Mouse (Mus musculus) embryonic stem cell, embryonic (primary cell): ENCODE data around the gene Polr3h.

ENCODE experiments used
- CTCF ChIA-PET, 4 experiments: fragments of 300-600 bp in 2 of 4; fragments of 350-600 bp in 2 of 4; sonication (Branson Sonifier 250); formaldehyde crosslinking; loops; one replicate each; lab custom pipeline; 2022; ENCODE audit warnings: inconsistent platforms in 2 of 4; lab: Charles Lee
- POLR2A ChIA-PET, 4 experiments: fragments of 300-600 bp in 2 of 4; fragments of 350-600 bp in 2 of 4; sonication (Branson Sonifier 250); formaldehyde crosslinking; loops; one replicate each; lab custom pipeline; 2022; ENCODE audit warnings: antibody characterized with exemption in 4 of 4, inconsistent platforms in 1 of 4; lab: Charles Lee

Gene Polr3h

DNA sequence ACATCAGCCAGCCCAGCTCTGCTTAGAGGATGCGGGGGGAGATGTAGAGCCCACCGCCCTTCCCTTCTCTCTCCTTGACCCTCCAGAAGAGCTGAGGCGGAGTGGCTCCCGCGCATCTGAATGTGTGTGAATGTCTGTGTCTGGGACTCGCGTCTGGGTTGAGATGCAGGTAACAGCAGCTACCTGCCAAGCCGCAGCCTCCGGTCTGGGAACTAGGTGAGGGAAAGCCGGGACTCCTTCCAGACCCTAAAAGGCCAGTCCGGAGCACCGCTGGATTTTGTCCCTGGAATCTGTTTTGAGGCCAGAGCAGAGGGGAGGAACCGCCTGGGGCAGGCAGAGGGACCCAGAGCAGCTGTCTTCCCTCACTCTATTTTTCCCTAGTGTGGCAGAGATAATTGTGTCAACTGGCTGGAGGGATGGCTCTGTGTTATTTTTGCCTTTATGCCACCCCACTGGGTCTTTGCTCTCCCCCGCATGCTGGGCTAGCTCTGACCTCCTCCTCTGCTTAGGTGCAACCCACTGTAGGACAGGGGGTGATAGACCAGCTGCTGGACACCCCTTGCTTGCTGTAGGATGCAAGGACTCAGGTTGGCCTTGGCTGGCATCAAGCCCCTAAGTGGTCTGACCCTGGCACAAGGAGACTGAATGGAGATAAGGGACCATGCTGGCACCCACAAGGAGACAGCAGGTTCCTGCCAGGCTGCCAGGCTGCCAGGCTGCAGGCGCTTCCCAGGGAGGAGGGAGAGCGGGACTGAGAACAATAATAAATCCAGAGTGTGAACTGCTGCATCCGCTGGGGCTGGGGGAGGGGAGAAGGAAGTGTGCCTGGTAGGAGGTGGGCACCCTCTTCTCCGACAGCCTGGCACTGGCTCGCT, 11.3 kb upstream of the Polr3h start:
- CTCF ChIA-PET: interaction anchor here (0.6 to 3.3 kb wide), 39 partner anchors 9 to 489 kb away, joined by 3 to 16 read pairs (median 4); partner anchors contain the start of genes Polr3h (in 2 of the 4) and Pmm1 (in 1 of the 4)

DNA sequence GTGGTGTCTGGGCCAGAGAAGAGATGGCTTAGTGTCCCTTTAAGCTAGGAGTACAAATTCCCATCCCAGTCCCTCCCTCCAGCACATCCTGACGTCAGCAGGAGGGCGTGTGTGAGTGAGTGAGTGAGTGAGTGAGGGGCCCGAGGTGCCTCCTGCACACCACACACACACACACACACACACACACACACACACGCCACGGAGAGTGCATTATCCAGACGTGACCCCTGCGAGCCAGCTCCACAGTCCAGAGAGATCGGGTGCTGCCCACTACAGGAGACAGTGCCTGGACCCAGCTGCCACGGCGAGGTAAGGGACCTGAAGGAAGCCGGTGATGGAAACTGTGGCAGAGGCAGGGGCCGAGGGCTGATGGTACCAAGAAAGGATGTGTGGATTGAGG, 10.6 kb upstream of the Polr3h start, which contains the start of gene Csdc2:
Gene Csdc2, plus strand, starts transcription at position 81 of the 400 bp plus-strand sequence.
- ChIA-PET CTCF (interaction anchor here (0.6 to 3.3 kb wide), 27 partner anchors 9 to 488 kb away, joined by 3 to 16 read pairs (median 4); partner anchors contain the start of genes Polr3h (in 2 of the 4), Pmm1 (in 1 of the 4), Rangap1 (in 1 of the 4) and Zc3h7b (in 1 of the 4)), POLR2A (interaction anchor here (0.6 to 4.9 kb wide), 47 partner anchors 9 to 1219 kb away, joined by 3 to 41 read pairs (median 4); partner anchors contain the start of genes Polr3h (in 3 of the 4), Pmm1 (in 2 of the 4), Ep300 (in 1 of the 4) and Srebf2 (in 1 of the 4))

More for the DNA sequence above, 11.3 kb upstream of the Polr3h start:
- POLR2A ChIA-PET: interaction anchor here (0.5 to 4.9 kb wide), 45 partner anchors 9 to 309 kb away, joined by 3 to 41 read pairs (median 4); partner anchors contain the start of genes Polr3h (in 3 of the 4), Pmm1 (in 2 of the 4), Srebf2 (in 1 of the 4) and Tef (in 1 of the 4)

DNA sequence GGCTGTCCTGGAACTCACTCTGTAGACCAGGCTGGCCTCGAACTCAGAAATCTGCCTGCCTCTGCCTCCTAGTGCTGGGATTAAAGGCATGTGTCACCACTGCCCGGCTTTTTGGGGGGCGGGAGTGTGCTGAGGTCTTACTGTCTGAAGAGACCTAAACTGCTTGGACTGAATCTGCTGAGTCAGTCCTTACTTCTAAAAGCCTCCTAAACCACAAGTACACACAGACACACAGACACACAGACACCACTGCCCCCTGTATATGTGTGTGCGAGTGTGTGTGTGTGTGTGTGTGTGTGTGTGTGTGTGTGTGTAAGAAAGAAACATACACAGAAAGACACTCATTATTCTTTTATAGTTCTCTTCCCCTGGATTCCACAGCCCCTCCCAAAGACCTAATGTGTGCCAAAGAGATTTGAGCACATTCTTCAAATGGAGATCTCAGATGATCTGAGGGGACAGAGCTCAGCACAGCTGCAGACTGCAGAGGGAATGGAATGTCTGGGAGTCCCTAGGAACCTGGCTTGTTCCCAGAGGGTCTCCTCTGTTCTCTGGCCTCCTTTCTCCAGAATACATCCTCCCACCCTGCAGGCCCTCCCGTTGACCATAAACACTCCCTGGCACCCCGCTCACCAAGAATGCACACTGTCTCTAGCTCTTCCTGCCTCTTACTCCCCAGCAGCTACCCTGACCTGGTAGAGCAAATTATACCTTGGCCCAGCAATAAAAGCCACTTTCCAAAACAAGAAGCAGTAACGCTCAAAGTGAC, 10.0 kb upstream of the Polr3h start:
- ChIA-PET CTCF (interaction anchor here in 3 of 4 experiments (0.7 to 3.3 kb wide), 21 partner anchors 10 to 244 kb away, joined by 3 to 16 read pairs (median 4); partner anchors contain the start of genes Polr3h (in 2 of the 3), Pmm1 (in 1 of the 3), Rangap1 (in 1 of the 3) and Zc3h7b (in 1 of the 3)), POLR2A (interaction anchor here (0.6 to 4.9 kb wide), 41 partner anchors 9 to 1220 kb away, joined by 3 to 41 read pairs (median 4); partner anchors contain the start of genes Polr3h (in 3 of the 4), Pmm1 (in 2 of the 4), Ep300 (in 1 of the 4) and Srebf2 (in 1 of the 4))

DNA sequence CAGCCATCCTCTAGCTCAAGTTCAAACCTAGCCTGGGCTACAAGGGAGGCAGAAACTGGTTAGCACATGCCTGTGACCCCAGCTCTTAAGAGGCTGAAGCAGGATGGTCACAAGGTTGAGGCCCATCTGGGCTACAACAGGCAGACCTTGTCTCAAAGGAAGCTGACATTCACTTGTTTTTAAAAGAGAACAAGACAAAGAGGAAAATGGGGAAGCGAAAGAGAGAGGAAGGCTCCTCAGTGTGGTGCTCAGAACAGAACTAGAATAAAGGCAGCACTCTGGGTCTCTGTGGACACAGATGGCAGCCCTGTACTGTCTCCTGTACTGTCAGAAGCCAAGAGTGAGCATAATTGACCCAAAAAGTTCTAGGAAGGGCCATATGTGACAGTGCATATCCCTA, 7.9 kb upstream of the Polr3h start:
- CTCF ChIA-PET: no interaction called here

DNA sequence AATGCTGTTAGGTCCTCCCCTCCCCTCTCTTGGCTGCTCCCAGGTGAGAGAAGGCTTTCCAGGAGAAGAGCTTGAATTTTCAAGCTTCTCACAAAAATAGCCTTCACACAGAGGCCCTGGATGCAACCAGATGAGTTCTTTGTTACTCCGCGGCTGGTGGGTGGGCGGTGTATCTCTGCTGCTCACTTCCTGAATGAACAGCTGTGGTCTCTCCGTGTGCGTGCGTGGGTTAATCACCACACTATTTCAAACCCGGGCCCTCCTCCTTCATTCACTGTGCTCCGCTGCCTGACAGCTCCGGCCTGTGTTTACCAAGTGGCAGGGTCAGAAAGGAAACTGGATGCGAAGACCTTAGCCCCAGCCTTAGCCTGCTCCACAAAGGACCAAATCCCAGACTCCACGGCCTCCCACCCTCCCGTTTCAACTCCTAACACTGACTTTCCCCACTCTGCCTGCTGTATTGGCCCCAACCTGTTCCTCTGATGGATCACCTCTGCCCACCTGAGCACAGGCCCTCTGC, 7.0 kb upstream of the Polr3h start:
- CTCF ChIA-PET: interaction anchor here in 2 of 4 experiments (1.0 kb wide), 2 partner anchors 28 to 102 kb away, joined by 3 read pairs; no protein-coding TSS in a partner anchor
- POLR2A ChIA-PET: interaction anchor here in 2 of 4 experiments (0.7 to 1.8 kb wide), 12 partner anchors 9 to 123 kb away, joined by 3 to 6 read pairs (median 3); no protein-coding TSS in a partner anchor

More for the DNA sequence above, 7.9 kb upstream of the Polr3h start:
- POLR2A ChIA-PET: interaction anchor here in 1 of 4 experiments (1.1 to 1.8 kb wide), 5 partner anchors 10 to 62 kb away, joined by 3 to 6 read pairs (median 3); no protein-coding TSS in a partner anchor

DNA sequence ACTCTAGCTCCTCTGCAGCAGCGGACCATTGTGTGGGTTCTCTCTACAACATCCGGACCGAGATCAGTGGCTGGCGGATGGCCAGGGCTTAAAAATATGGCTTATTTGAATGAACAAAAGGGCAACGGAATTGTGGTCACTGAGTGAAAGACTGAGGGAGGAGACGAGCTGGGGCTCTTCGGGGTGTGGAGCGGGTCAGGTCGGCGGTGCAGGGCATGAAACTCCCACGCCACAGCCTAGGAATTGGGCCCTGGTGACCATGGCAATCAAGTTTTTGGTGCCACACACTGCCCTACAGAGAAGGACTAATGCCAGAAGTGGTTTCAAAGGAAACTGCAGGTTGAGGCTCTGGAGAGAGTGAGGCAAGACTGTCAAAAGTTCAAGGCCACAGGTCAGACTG, 2.2 kb upstream of the Polr3h start:
- ChIA-PET POLR2A (interaction anchor here in 2 of 4 experiments (0.6 to 1.1 kb wide), 5 partner anchors 10 to 116 kb away, joined by 3 to 5 read pairs (median 4); partner anchors contain the start of gene Pmm1 (in 1 of the 2)), CTCF (interaction anchor here in 2 of 4 experiments (0.6 to 3.2 kb wide), 2 partner anchors 32 to 88 kb away, joined by 3 to 13 read pairs; partner anchors contain the start of gene Pmm1 (in 1 of the 2))

DNA sequence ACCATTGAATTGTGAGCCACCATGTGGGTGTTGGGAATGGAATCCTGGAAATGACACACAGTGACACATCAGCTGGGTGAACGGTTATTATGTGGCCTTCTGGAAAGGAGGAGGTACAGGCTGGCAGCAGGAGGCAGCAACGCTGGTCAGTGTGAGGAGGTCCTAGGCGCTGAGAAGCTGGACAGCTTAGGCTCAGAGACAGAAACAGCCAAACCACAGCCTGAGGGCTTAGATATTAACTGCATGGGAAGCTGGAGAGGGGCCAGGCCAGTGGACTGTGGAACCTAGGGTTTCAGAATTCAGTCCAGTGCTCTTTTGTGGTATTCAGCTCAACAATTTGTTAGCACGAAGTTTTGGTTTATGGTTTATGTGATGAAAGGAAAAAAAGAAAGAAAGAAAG, 1.7 kb upstream of the Polr3h start:
- POLR2A ChIA-PET: interaction anchor here in 2 of 4 experiments (0.6 to 1.1 kb wide), 5 partner anchors 11 to 116 kb away, joined by 3 to 5 read pairs (median 4); partner anchors contain the start of gene Pmm1 (in 1 of the 2)
- CTCF ChIA-PET: interaction anchor here in 2 of 4 experiments (0.6 to 3.2 kb wide), 2 partner anchors 32 to 65 kb away, joined by 4 to 13 read pairs; partner anchors contain the start of gene Pmm1 (in 1 of the 2)

DNA sequence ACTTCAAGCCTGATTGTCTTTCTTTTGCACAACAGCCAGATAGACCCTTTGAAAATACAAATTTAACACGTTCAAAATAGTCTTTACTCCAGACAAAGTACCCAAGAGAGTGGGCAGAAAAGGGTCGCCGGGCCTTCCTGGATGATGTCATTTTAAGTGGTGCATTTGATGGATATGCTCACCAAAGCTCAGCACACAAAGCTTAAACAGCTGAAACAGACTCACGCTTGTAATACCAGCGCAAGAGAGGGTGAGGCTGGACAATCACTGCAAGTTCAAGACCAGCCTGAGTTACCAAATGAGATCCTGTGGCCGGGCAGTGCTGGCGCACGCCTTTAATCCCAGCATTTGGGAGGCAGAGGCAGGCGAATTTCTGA, 394 bp upstream of the Polr3h start:
- POLR2A ChIA-PET: interaction anchor here (0.6 to 3.8 kb wide), 99 partner anchors 8 to 527 kb away, joined by 3 to 37 read pairs (median 4); partner anchors contain the start of genes Csdc2 (in 3 of the 4), Pmm1 (in 3 of the 4), Aco2 (in 2 of the 4) and Phf5a (in 2 of the 4)
- CTCF ChIA-PET: interaction anchor here (0.5 to 3.2 kb wide), 30 partner anchors 8 to 182 kb away, joined by 3 to 16 read pairs (median 4); partner anchors contain the start of genes Pmm1 (in 3 of the 4), Csdc2 (in 2 of the 4), Rangap1 (in 1 of the 4) and Tef (in 1 of the 4)

DNA sequence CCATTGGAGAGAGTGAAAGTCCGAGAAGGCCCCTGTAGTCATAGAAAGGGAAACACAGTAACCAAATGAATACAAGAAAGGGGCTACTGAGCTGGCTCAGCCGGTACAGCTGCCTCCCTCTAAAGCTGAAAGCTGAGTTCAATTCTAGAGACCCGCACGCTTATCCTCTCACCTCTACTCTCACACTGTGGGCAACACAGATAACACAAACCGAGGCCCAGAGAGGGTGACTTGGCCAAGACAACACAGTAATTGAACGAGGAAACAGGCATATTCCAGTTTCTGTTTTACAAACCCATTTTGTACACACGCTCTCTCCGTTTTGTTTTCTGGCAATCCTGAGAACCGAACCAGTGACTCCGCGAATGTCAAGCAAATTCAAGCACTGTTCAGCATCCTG, 1.1 kb downstream of the Polr3h start:
- CTCF ChIA-PET: interaction anchor here (0.9 to 2.2 kb wide), 9 partner anchors 9 to 111 kb away, joined by 3 to 8 read pairs (median 6); no protein-coding TSS in a partner anchor
- POLR2A ChIA-PET: interaction anchor here (0.5 to 3.8 kb wide), 57 partner anchors 8 to 308 kb away, joined by 3 to 37 read pairs (median 4); partner anchors contain the start of genes Aco2 (in 2 of the 4), Phf5a (in 2 of the 4), Ccdc134 (in 1 of the 4) and Csdc2 (in 1 of the 4)

DNA sequence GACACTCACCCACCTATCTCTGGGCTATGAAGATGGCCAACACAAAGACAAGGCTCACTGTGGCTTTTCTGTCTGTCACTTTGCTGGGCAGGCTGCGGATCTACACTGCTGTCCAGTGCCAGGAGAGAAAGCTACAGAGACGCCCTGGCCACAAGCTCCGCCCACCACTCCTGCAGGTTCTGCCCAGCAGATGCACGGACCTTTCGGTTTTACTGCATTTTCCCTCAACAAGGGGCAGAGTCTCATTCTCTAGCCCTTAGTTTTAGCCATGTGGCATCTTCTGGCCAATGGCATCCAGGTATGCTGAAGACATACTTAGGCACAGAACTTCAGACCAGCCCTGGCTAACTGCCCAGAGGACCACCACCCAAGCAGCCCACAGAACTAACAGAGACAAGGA, 4.8 kb downstream of the Polr3h start:
- ChIA-PET CTCF (interaction anchor here in 1 of 4 experiments (0.6 kb wide), 1 partner anchor 193 kb away, joined by 4 read pairs; no protein-coding TSS in a partner anchor), POLR2A (interaction anchor here in 2 of 4 experiments (0.6 to 2.0 kb wide), 7 partner anchors 9 to 114 kb away, joined by 3 to 10 read pairs (median 5); partner anchors contain the start of gene Csdc2 (in 1 of the 2))

DNA sequence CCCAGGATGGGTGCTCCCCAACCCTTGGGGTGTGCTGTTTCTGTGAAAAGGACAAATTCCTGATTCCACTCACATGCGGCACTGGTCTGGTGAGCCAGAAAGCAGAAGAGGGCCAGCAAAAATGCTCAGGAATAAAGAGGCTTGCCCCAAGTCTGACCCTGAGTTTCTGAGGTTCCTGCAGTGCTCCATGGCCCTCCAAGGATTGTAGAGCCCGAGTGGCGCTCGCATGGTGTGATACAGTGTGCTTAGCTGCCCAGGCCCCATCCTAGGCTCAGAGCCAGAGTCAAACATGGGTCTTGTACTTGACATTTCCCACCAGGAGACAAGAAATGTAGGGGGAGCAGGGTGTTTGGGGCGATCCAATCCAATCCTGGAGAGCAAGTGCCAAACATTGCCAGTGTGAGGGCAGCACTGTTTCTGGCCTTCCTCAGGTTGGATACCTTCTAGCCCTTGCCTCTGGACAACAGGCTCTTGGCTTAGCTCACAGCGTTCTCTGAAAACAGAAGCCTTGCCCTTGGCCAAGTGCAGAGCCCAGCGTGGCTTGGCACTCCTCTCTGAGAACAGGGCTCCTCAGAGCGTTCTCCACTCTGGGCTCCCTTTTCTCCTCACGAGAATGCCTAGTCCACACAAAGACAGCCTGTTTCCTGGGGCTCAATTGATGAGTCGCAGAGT, 5.4 kb downstream of the Polr3h start:
- POLR2A ChIA-PET: interaction anchor here (0.5 to 2.0 kb wide), 12 partner anchors 9 to 825 kb away, joined by 3 to 10 read pairs (median 3); no protein-coding TSS in a partner anchor
- CTCF ChIA-PET: interaction anchor here in 3 of 4 experiments (0.7 to 1.0 kb wide), 4 partner anchors 9 to 211 kb away, joined by 4 to 11 read pairs (median 4); no protein-coding TSS in a partner anchor

DNA sequence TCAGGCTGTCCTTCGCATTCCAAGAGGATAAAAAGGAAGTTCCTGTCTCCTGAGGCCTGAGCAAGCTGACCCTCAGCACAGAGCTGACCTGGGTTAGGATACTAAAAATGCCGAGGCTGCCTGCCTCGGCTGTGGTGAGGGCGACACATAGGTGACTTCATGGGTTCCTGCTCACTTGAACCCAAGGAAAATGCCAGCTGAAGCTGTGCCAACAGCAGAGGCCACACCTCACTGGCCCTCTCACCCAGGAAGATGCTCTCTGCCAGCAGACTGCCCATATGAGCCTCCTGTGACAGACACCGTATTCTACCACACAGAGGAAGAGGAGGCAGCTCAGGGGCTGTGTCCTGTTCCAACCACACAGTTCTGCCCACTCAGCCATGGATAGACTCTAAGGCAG, 7.0 kb downstream of the Polr3h start:
- POLR2A ChIA-PET: interaction anchor here in 3 of 4 experiments (0.7 to 1.9 kb wide), 9 partner anchors 8 to 174 kb away, joined by 3 to 5 read pairs (median 3); partner anchors contain the start of genes Rangap1 (in 1 of the 3), Tob2 (in 1 of the 3) and Zc3h7b (in 1 of the 3)
- CTCF ChIA-PET: interaction anchor here in 3 of 4 experiments (0.6 to 2.5 kb wide), 9 partner anchors 10 to 157 kb away, joined by 3 to 15 read pairs (median 5); partner anchors contain the start of gene Csdc2 (in 1 of the 3)

DNA sequence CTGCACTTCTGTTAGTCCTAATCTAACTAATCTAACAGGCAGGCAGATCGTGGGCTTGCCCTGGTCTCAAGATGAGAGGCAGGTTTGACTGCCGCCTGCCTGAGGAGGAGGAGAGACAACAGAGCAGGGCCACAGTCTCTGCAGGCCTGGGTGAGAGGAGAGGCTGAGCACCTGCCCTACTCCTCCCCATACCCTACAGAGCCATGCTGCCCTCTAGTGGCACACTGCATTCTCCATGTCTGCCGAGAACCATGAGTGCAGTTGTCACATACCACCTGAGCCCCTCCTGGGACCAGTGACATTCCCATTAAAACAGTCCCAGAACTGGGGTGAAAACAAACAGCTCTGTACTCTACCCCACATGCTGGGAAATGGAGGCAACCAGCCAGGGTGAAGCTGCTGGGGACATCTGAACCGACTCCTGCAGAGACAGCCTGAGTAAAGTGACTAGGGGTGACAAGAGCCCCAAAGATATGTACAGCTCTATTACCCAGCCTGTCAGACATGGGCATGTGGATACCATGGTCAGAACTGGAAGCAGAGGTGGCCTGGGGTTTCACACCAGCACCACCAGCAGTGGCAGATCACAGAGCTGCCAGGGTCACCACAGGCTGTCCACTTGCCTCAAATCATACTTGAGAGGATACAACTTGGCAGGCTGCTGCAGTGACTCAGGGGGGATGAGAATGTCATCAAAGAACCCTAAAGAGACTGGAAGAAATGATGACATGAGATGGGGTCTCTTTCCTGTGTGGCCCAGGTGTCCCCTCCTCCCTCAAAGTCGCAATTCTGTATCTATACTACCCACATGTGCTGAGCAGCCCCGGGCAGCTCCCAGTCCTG, 8.2 kb downstream of the Polr3h start:
- CTCF ChIA-PET: interaction anchor here (0.8 to 2.5 kb wide), 15 partner anchors 8 to 218 kb away, joined by 3 to 15 read pairs (median 4); partner anchors contain the start of genes Polr3h (in 2 of the 4) and Csdc2 (in 1 of the 4)
- POLR2A ChIA-PET: interaction anchor here in 3 of 4 experiments (0.7 to 4.1 kb wide), 18 partner anchors 7 to 218 kb away, joined by 3 to 26 read pairs (median 3); partner anchors contain the start of genes Polr3h (in 2 of the 3), Tob2 (in 2 of the 3), Rangap1 (in 1 of the 3) and Zc3h7b (in 1 of the 3)

DNA sequence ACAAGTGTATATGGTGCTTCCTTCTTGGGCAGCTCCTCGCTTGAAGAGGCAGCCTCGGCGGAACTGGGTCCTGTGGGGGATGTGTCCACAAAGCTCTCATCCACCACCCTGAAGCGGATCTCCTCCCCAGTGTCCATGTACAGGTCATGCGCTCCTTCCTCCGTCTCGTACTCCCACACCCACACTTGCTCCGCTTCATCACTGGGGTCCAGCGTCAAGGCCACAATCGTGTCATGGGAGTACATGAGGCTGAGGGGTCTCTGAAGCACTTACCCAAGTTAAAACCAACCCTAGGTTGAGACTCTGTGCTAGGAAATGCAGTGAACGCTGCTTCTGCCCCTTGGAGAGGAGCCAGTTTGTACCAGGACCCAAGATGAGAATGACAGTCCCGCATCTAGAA, 8.8 kb downstream of the Polr3h start:
- POLR2A ChIA-PET: interaction anchor here in 2 of 4 experiments (0.8 to 4.1 kb wide), 15 partner anchors 8 to 253 kb away, joined by 3 to 26 read pairs (median 4); partner anchors contain the start of genes Polr3h (in 2 of the 2), L3mbtl2 (in 1 of the 2) and Tob2 (in 1 of the 2)
- CTCF ChIA-PET: interaction anchor here in 3 of 4 experiments (0.5 to 2.5 kb wide), 13 partner anchors 9 to 217 kb away, joined by 3 to 15 read pairs (median 4); partner anchors contain the start of gene Polr3h (in 2 of the 3)
